Mouse (Mus musculus) heart, postnatal 0 days (tissue): Measurements from ENCODE around the gene Spred2.

Experiments
- CTCF ChIP-seq: IDR thresholded peaks from 2 replicates; pipeline ENCODE4 v1.5.1; 2016; ENCODE audit warnings: antibody characterized with exemption, control low read depth, low read depth
- EP300 ChIP-seq: IDR thresholded peaks from 2 replicates; pipeline ENCODE4 v1.6.1; 2016; ENCODE audit warnings: antibody characterized with exemption, low read depth

- no peak for TF ChIP-seq CTCF
- TF ChIP-seq EP300, result no peak
Measured at GRCm38 (mm10) chr11:20043256-20043655, 119.1 kb downstream of the Spred2 start.
